Mouse (Mus musculus) CD8-positive naive resting alpha-beta T cell, adult 57 days (primary cell): ENCODE results near the gene Tnrc18. TPM values are rescaled to one million over a fixed set of nuclear protein-coding genes. Genes with fewer than 3 reads are reported as not detected.

Source experiments
- total RNA-seq: library from RNA; stranded (reverse); gene quantifications from one replicate; pipeline ENCODE4 v1.2.4, GENCODE M21; 2023

Gene Tnrc18
- total RNA-seq: 99.5 TPM

DNA sequence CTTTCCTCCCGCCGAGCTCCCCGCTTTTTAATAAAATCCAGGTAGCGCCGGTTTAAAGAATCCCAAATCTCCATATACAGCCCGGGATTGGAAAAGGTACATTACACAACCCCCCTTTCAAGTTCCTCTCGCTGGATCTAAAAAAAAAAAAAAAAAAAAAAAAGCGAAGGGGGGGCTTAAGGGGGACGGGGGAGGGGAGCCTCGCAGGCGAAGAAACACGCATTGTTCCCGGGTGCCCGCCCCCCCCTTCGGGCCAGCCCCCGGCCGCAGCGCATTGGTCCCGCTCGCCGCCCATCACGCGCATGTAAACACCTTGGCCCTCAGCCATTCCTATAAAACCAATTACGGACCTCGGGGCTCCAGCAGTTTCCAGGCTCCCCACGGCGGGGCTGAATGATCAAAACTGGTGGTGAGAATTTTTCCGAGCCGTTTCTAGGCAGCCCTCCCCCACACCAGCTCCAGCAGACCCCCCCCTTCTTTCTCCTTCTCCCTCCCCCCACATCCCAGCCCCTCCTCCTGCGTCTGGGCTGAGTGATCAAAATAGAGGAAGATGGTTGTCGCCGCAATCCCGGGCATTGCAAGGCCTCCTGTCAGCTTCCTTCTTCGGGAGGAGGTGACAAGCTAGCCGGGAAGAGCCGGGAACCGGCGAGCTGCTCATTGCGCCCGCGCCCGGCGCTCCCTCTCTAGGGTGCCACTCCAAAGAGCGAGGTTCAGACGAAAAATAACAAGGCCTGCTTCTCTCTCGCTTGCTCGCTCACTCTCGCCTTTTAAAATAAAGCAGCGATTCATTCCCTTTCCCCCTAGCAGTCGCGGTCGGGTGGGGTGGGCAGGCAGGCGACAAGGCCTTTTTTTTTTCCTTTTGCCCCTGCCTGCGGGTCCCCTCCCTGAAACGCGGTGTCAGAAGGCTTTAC lies at the start of gene Tnrc18:
Tnrc18 (minus strand) TSS at position 139 of the 911 bp plus-strand sequence.

DNA sequence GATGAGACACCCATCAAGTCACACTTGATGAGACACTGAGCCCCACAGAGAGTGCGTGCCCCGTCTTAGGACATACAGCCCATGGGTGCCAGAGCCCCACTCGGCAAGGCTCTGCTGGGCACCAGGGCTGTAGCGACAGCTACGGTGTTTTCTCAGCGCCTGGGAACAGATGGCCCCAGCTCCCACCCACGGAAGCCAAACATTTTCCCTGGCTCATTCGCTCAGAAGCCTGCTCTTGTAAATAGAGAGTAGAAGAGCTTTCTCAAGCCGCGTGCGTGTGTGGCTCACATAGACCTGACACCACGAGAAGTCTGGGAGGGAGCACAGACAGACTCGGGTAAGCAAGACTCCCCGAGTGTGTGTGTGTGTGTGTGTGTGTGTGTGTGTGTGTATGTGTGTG lies 125.2 kb downstream of the Tnrc18 start, which contains the start of gene Slc29a4:
Slc29a4 (plus strand) TSS at position 265 of the 400 bp plus-strand sequence.

Other genes starting within 250 kb of the Tnrc18 start
- not detected for gene Mmd2, start 208.9 kb downstream of the Tnrc18 start, total RNA-seq
- 60.9 TPM for gene Wipi2, start 190.0 kb downstream of the Tnrc18 start, total RNA-seq
- gene Slc29a4, start 125.2 kb downstream of the Tnrc18 start, total RNA-seq: 0.43 TPM
- 7.7 TPM for gene Fbxl18, start 77.8 kb upstream of the Tnrc18 start, total RNA-seq
- gene Actb, start 89.1 kb upstream of the Tnrc18 start, total RNA-seq: 8,303 TPM
- 1.2 TPM for gene Fscn1, start 142.7 kb upstream of the Tnrc18 start, total RNA-seq